Mouse (Mus musculus): Measurements from ENCODE around the gene Vars. TPM values are rescaled to one million over a fixed set of nuclear protein-coding genes. Genes with fewer than 3 reads are reported as not detected.

The Vars gene
- polyA plus RNA-seq (2017; shearing (Covaris generic)), result 276 TPM

GRCm38 (mm10) chr17:35000717-35001451, at the start of gene Vars:
Gene Vars (plus strand): TSS chr17:35000987.

GRCm38 (mm10) chr17:34959130-34959778, 41.5 kb upstream of the Vars start, which contains the start of gene Hspa1b:
Gene Hspa1b (minus strand): TSS chr17:34959238.

GRCm38 (mm10) chr17:34969822-34970221, 31.0 kb upstream of the Vars start, which contains the start of gene Gm20481:
Gene Gm20481 (plus strand): TSS chr17:34969912.

GRCm38 (mm10) chr17:34972069-34972749, 28.6 kb upstream of the Vars start, which contains the start of the genes Hspa1a and Hspa1l:
Gene Hspa1a (minus strand): TSS chr17:34972156.
Gene Hspa1l (plus strand): TSS chr17:34972703.

GRCm38 (mm10) chr17:34981690-34982180, 19.1 kb upstream of the Vars start, which contains the start of gene Lsm2:
Gene Lsm2 (plus strand): TSS chr17:34981862.

GRCm38 (mm10) chr17:35016376-35016775, 15.6 kb downstream of the Vars start, which contains the start of gene Vwa7:
Gene Vwa7 (plus strand): TSS chr17:35016579.

GRCm38 (mm10) chr17:35027277-35028068, 26.7 kb downstream of the Vars start, which contains the start of gene Sapcd1:
Gene Sapcd1 (minus strand): TSS chr17:35028016.

GRCm38 (mm10) chr17:35046681-35047455, 46.1 kb downstream of the Vars start, which contains the start of gene Msh5:
Gene Msh5 (minus strand): TSS chr17:35046745.

GRCm38 (mm10) chr17:35049561-35050016, 48.8 kb downstream of the Vars start, which contains the start of gene Clic1:
Gene Clic1 (plus strand): TSS chr17:35049966.

GRCm38 (mm10) chr17:35058911-35059892, 58.4 kb downstream of the Vars start, which contains the start of gene Ddah2:
Gene Ddah2 (plus strand): TSS chr17:35059035.

GRCm38 (mm10) chr17:35064951-35065947, 64.5 kb downstream of the Vars start, which contains the start of gene Ly6g6c:
Gene Ly6g6c (plus strand): TSS chr17:35065388.

Other genes starting within 250 kb of the Vars start
- not detected for gene Cyp21a1, start 196.4 kb upstream of the Vars start, polyA plus RNA-seq (2017; shearing (Covaris generic))
- gene Stk19, start 164.0 kb upstream of the Vars start, polyA plus RNA-seq (2017; shearing (Covaris generic)), result 38.5 TPM
- 96.4 TPM for gene Dxo, start 164.0 kb upstream of the Vars start, polyA plus RNA-seq (2017; shearing (Covaris generic))
- gene Skiv2l, start 150.8 kb upstream of the Vars start, polyA plus RNA-seq (2017; shearing (Covaris generic)), result 169 TPM
- 48.6 TPM for gene Nelfe, start 150.6 kb upstream of the Vars start, polyA plus RNA-seq (2017; shearing (Covaris generic))
- 1.4 TPM for gene Cfb, start 138.5 kb upstream of the Vars start, polyA plus RNA-seq (2017; shearing (Covaris generic))
- gene Zbtb12, start 121.5 kb upstream of the Vars start, polyA plus RNA-seq (2017; shearing (Covaris generic)), result 0.66 TPM
- gene Gm20547, start 118.9 kb upstream of the Vars start, polyA plus RNA-seq (2017; shearing (Covaris generic)), result not detected
- gene C2, start 102.7 kb upstream of the Vars start, polyA plus RNA-seq (2017; shearing (Covaris generic)), result 3.3 TPM
- 45.6 TPM for gene Ehmt2, start 102.5 kb upstream of the Vars start, polyA plus RNA-seq (2017; shearing (Covaris generic))
- gene Slc44a4, start 86.5 kb upstream of the Vars start, polyA plus RNA-seq (2017; shearing (Covaris generic)), result not detected
- gene Neu1, start 69.7 kb upstream of the Vars start, polyA plus RNA-seq (2017; shearing (Covaris generic)), result 107 TPM
- 15.1 TPM for gene Hspa1b, start 41.7 kb upstream of the Vars start, polyA plus RNA-seq (2017; shearing (Covaris generic))
- gene Gm20481, start 31.1 kb upstream of the Vars start, polyA plus RNA-seq (2017; shearing (Covaris generic)), result not detected
- 4.3 TPM for gene Hspa1a, start 28.8 kb upstream of the Vars start, polyA plus RNA-seq (2017; shearing (Covaris generic))
- 0.13 TPM for gene Hspa1l, start 28.3 kb upstream of the Vars start, polyA plus RNA-seq (2017; shearing (Covaris generic))
- 60.3 TPM for gene Lsm2, start 19.1 kb upstream of the Vars start, polyA plus RNA-seq (2017; shearing (Covaris generic))
- gene Vwa7, start 15.6 kb downstream of the Vars start, polyA plus RNA-seq (2017; shearing (Covaris generic)), result 0.44 TPM
- gene Sapcd1, start 27.0 kb downstream of the Vars start, polyA plus RNA-seq (2017; shearing (Covaris generic)), result 4.4 TPM
- 1.5 TPM for gene Msh5, start 45.8 kb downstream of the Vars start, polyA plus RNA-seq (2017; shearing (Covaris generic))
- 611 TPM for gene Clic1, start 49.0 kb downstream of the Vars start, polyA plus RNA-seq (2017; shearing (Covaris generic))
- gene Ddah2, start 58.0 kb downstream of the Vars start, polyA plus RNA-seq (2017; shearing (Covaris generic)), result 2.5 TPM
- not detected for gene Ly6g6c, start 64.4 kb downstream of the Vars start, polyA plus RNA-seq (2017; shearing (Covaris generic))
- gene Mpig6b, start 65.2 kb downstream of the Vars start, polyA plus RNA-seq (2017; shearing (Covaris generic)), result not detected
- not detected for gene Ly6g6e, start 75.9 kb downstream of the Vars start, polyA plus RNA-seq (2017; shearing (Covaris generic))
- gene Ly6g6d, start 77.1 kb downstream of the Vars start, polyA plus RNA-seq (2017; shearing (Covaris generic)), result not detected
- gene Ly6g6f, start 84.6 kb downstream of the Vars start, polyA plus RNA-seq (2017; shearing (Covaris generic)), result not detected
- 86.4 TPM for gene Abhd16a, start 88.3 kb downstream of the Vars start, polyA plus RNA-seq (2017; shearing (Covaris generic))
- not detected for gene Ly6g5c, start 107.3 kb downstream of the Vars start, polyA plus RNA-seq (2017; shearing (Covaris generic))
- 2.4 TPM for gene Ly6g5b, start 114.4 kb downstream of the Vars start, polyA plus RNA-seq (2017; shearing (Covaris generic))
- gene Gpank1, start 120.5 kb downstream of the Vars start, polyA plus RNA-seq (2017; shearing (Covaris generic)), result 62.3 TPM
- gene Csnk2b, start 121.1 kb downstream of the Vars start, polyA plus RNA-seq (2017; shearing (Covaris generic)), result 279 TPM
- 5.5 TPM for gene D17H6S53E, start 125.4 kb downstream of the Vars start, polyA plus RNA-seq (2017; shearing (Covaris generic))
- gene Apom, start 131.1 kb downstream of the Vars start, polyA plus RNA-seq (2017; shearing (Covaris generic)), result not detected
- gene Bag6, start 134.2 kb downstream of the Vars start, polyA plus RNA-seq (2017; shearing (Covaris generic)), result 48.9 TPM
- gene Prrc2a, start 163.9 kb downstream of the Vars start, polyA plus RNA-seq (2017; shearing (Covaris generic)), result 17.8 TPM
- gene Aif1, start 175.1 kb downstream of the Vars start, polyA plus RNA-seq (2017; shearing (Covaris generic)), result 7.4 TPM
- 9.5 TPM for gene Lst1, start 187.5 kb downstream of the Vars start, polyA plus RNA-seq (2017; shearing (Covaris generic))
- gene Ltb, start 193.5 kb downstream of the Vars start, polyA plus RNA-seq (2017; shearing (Covaris generic)), result 1,703 TPM
- gene Tnf, start 201.0 kb downstream of the Vars start, polyA plus RNA-seq (2017; shearing (Covaris generic)), result 46.9 TPM
- 140 TPM for gene Lta, start 204.4 kb downstream of the Vars start, polyA plus RNA-seq (2017; shearing (Covaris generic))
- 1.6 TPM for gene Gm16181, start 219.8 kb downstream of the Vars start, polyA plus RNA-seq (2017; shearing (Covaris generic))
- gene Atp6v1g2, start 232.7 kb downstream of the Vars start, polyA plus RNA-seq (2017; shearing (Covaris generic)), result 8.7 TPM
- 23.1 TPM for gene Nfkbil1, start 234.8 kb downstream of the Vars start, polyA plus RNA-seq (2017; shearing (Covaris generic))
- gene Ddx39b, start 240.8 kb downstream of the Vars start, polyA plus RNA-seq (2017; shearing (Covaris generic)), result 257 TPM